Mouse (Mus musculus): ENCODE data around the gene Pde4d.
A peak's percentile ranks its signal among the peaks of the same experiment; 100 is the strongest.

The Pde4d gene

GRCm38 (mm10) chr13:108824638-108825310, 375.0 kb downstream of the Pde4d start:
- DNase-seq (ENCODE audit: low spot score in 2 of 2) = no peak

GRCm38 (mm10) chr13:108825501-108825900, 375.8 kb downstream of the Pde4d start:
- DNase-seq (ENCODE audit: low spot score in 2 of 2) = no peak

GRCm38 (mm10) chr13:108834197-108834596, 384.4 kb downstream of the Pde4d start:
- no peak for DNase-seq (ENCODE audit: low spot score in 2 of 2)

- DNase-seq (ENCODE audit: low spot score in 2 of 2) = no peak
Measured at GRCm38 (mm10) chr13:108836314-108836713, 386.6 kb downstream of the Pde4d start.

- no peak for DNase-seq (ENCODE audit: low spot score in 2 of 2)
Measured at GRCm38 (mm10) chr13:108839142-108839541, 389.4 kb downstream of the Pde4d start.

GRCm38 (mm10) chr13:108854090-108854489, 404.3 kb downstream of the Pde4d start:
- DNase-seq (ENCODE audit: low spot score in 2 of 2) = no peak

GRCm38 (mm10) chr13:108856776-108857435, 407.2 kb downstream of the Pde4d start:
- DNase-seq (ENCODE audit: low spot score in 2 of 2) = no peak

- DNase-seq (ENCODE audit: low spot score in 2 of 2) = no peak
Measured at GRCm38 (mm10) chr13:108859336-108859735, 409.6 kb downstream of the Pde4d start.

GRCm38 (mm10) chr13:108860737-108861136, 411.0 kb downstream of the Pde4d start:
- DNase-seq (ENCODE audit: low spot score in 2 of 2) = no peak

GRCm38 (mm10) chr13:108861707-108862106, 412.0 kb downstream of the Pde4d start:
- DNase-seq (ENCODE audit: low spot score in 2 of 2) = no peak

- no peak for DNase-seq (ENCODE audit: low spot score in 2 of 2)
Measured at GRCm38 (mm10) chr13:108862173-108862572, 412.4 kb downstream of the Pde4d start.

- no peak for DNase-seq (ENCODE audit: low spot score in 2 of 2)
Measured at GRCm38 (mm10) chr13:108900160-108900559, 450.4 kb downstream of the Pde4d start.

GRCm38 (mm10) chr13:108905121-108905520, 455.4 kb downstream of the Pde4d start:
- DNase-seq (ENCODE audit: low spot score in 2 of 2) = no peak

GRCm38 (mm10) chr13:108909193-108909592, 459.4 kb downstream of the Pde4d start:
- no peak for DNase-seq (ENCODE audit: low spot score in 2 of 2)

- peak in 1 of 2 experiments; percentile 1 for DNase-seq (ENCODE audit: low spot score in 2 of 2)
Measured at GRCm38 (mm10) chr13:108914626-108915025, 464.9 kb downstream of the Pde4d start.

GRCm38 (mm10) chr13:108921146-108921545, 471.4 kb downstream of the Pde4d start:
- no peak for DNase-seq (ENCODE audit: low spot score in 2 of 2)

- DNase-seq (ENCODE audit: low spot score in 2 of 2) = no peak
Measured at GRCm38 (mm10) chr13:108934854-108935253, 485.1 kb downstream of the Pde4d start.

- no peak for DNase-seq (ENCODE audit: low spot score in 2 of 2)
Measured at GRCm38 (mm10) chr13:108937272-108937671, 487.5 kb downstream of the Pde4d start.

GRCm38 (mm10) chr13:108952911-108953310, 503.2 kb downstream of the Pde4d start:
- no peak for DNase-seq (ENCODE audit: low spot score in 2 of 2)

- DNase-seq (ENCODE audit: low spot score in 2 of 2) = no peak
Measured at GRCm38 (mm10) chr13:108956059-108956458, 506.3 kb downstream of the Pde4d start.

- no peak for DNase-seq (ENCODE audit: low spot score in 2 of 2)
Measured at GRCm38 (mm10) chr13:108964056-108964455, 514.3 kb downstream of the Pde4d start.

- DNase-seq (ENCODE audit: low spot score in 2 of 2) = no peak
Measured at GRCm38 (mm10) chr13:108981144-108981543, 531.4 kb downstream of the Pde4d start.

- no peak for DNase-seq (ENCODE audit: low spot score in 2 of 2)
Measured at GRCm38 (mm10) chr13:108998739-108999138, 549.0 kb downstream of the Pde4d start.
